Mouse (Mus musculus): ENCODE data around the gene Neu4. TPM values are rescaled to one million over a fixed set of nuclear protein-coding genes. Genes with fewer than 3 reads are reported as not detected.
"Not testable (repeated sequence)": the region's sequence is repeated elsewhere in the genome, so short reads cannot be mapped to it uniquely, and the experiment has no call there.

Neu4 gene
- polyA plus RNA-seq (2012; rRNA removed) = 9.0 and 9.6 TPM in 2 replicates

DNA sequence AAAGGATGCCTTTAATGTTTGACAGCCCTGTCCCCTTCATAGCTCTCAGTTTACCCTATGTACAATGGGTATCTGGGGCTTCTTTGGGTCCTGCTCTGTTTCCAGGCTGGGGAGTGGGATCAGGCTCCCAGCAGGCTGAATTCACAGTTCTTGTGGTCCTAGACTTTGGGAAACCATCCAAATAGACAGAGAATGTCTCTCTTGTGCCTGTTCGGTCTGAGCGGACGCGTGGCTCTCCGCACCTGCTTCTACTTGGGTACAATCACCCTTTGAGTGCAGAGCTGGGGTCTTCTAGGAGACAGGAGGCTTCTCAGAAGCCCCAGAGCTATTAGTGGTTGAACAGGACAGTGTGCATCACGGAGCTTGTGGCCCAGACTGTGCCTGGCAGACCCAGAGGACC lies at the start of gene Neu4:
TSS of gene Neu4 (plus strand) at position 301 of the 400 bp plus-strand sequence.
- no peaks in the 10 kb centered on the region for H3K4me1 ChIP-seq (ENCODE audit: control insufficient read depth, insufficient read depth, low read length)
- peak within 1 kb of the TSS; percentile 19 for H3K4me3 ChIP-seq (ENCODE audit: insufficient read depth, low read length)
- H3K27ac ChIP-seq (ENCODE audit: insufficient read depth, low read length) = no peak within 1 kb of the TSS
- TF ChIP-seq POLR2A (IDR thresholded peaks at IDR 0.05; ENCODE audit: extremely low read depth, insufficient read depth, low read length) = no peak
- TF ChIP-seq CTCF (IDR thresholded peaks at IDR 0.05; ENCODE audit: extremely low read depth, insufficient read depth, low read length) = no peak

DNA sequence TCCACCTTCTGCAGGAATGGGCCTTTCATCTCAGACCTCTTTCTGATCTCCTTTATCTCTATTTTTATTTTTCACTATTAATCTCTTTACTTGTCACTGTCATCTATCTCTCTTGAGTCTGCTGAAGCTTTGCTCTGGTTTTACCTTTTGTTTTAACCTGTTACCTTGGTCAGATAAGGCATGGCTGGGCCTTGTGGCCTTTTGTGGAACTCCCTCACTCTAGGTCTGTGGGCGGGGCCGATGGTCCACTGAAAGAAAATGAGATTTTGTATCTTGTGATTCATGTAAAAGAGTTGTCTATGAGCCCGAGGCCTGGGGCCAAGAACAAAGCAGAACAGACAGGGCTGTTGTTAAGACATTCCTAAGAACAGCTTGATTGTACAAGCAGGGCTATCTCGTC lies 49.5 kb upstream of the Neu4 start:
- H3K4me1 ChIP-seq (ENCODE audit: control insufficient read depth, insufficient read depth, low read length); H3K4me3 ChIP-seq (ENCODE audit: insufficient read depth, low read length); H3K27ac ChIP-seq (ENCODE audit: insufficient read depth, low read length): not testable (repeated sequence)

DNA sequence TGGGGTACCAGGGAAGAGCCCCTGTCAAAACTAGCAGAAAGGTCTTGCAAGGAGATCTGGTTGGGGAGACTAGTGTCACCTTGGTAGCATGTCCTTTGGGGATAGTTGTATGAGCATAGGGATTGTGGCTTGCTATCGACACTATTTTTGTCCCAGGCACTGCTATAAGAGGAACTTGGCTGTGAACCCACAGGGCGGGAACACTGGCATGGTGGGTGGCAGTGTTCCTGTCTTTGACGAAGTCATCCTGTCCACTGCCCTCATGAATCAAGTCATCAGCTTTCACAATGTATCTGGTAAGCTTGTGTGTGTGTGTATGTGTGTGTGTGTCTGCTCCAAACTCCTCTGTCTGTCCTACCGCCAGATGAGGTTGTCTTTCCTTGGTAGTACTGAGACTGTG lies 44.5 kb upstream of the Neu4 start:
- not testable (repeated sequence) for H3K27ac ChIP-seq (ENCODE audit: insufficient read depth, low read length); H3K4me3 ChIP-seq (ENCODE audit: insufficient read depth, low read length); H3K4me1 ChIP-seq (ENCODE audit: control insufficient read depth, insufficient read depth, low read length)

DNA sequence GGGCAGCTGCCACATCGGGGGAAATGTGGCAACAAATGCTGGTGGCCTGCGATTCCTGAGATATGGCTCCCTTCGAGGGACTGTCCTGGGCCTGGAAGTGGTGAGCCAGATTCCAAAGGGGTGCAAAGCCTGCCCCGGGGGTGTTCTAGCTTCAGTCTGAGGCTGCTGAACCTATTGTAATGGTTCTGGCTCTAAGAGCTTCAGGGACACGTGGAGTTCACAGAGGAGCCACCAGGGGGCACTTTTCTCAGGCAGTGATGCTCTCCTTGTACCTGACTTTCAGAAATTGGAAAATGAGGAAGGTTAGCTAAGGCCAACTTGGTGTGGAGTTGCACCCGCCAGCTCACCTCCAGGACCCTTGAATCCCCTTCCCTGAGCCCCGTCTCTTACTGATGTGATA lies 42.0 kb upstream of the Neu4 start:
- H3K4me3 ChIP-seq (ENCODE audit: insufficient read depth, low read length); H3K4me1 ChIP-seq (ENCODE audit: control insufficient read depth, insufficient read depth, low read length); H3K27ac ChIP-seq (ENCODE audit: insufficient read depth, low read length): not testable (repeated sequence)

DNA sequence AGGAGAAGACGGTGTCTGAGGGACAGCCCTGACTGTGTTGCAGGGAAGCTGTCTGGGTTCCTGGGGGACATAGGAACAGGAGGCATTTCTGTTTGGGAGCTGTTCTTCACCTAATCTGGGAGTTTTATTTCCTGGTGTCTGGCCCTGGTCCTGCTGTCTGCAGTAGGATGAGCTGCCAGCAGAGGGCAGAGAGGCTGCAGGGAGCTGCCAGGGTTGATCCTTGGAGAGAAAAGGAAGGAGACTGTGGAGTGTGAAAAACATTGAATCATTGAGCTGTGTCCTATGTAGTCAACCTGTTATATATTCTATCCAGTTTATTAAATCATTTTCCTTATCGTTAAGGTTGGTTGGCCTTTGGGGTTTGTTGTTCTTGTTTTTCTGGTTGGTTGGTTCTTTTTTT lies 39.3 kb upstream of the Neu4 start:
- H3K27ac ChIP-seq (ENCODE audit: insufficient read depth, low read length); H3K4me1 ChIP-seq (ENCODE audit: control insufficient read depth, insufficient read depth, low read length); H3K4me3 ChIP-seq (ENCODE audit: insufficient read depth, low read length): not testable (repeated sequence)

DNA sequence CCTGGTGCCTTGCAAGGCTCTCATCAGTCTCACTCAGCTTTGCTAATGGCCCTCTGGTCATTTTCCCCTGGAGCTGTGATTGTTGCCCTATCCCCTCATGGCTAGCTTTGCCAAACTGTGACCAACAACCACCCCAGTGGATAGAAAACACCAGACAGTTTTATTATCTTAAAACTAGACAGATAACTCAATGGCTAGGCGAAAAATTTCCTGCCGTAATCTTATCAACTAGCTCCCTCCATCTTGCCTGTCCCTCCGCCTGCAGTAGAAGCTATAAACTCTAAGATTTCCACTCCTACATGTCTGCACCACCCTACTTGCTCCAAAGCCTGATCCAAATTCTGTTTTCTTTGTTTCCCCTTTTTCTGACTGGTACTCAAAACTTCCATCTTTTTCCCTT lies 34.1 kb upstream of the Neu4 start:
- H3K4me3 ChIP-seq (ENCODE audit: insufficient read depth, low read length) = no peak overlapping the region
- TF ChIP-seq CTCF (IDR thresholded peaks at IDR 0.05; ENCODE audit: extremely low read depth, insufficient read depth, low read length) (no peak), POLR2A (IDR thresholded peaks at IDR 0.05; ENCODE audit: extremely low read depth, insufficient read depth, low read length) (no peak)
- no peak overlapping the region for H3K27ac ChIP-seq (ENCODE audit: insufficient read depth, low read length)
- no peaks in the 10 kb centered on the region for H3K4me1 ChIP-seq (ENCODE audit: control insufficient read depth, insufficient read depth, low read length)

DNA sequence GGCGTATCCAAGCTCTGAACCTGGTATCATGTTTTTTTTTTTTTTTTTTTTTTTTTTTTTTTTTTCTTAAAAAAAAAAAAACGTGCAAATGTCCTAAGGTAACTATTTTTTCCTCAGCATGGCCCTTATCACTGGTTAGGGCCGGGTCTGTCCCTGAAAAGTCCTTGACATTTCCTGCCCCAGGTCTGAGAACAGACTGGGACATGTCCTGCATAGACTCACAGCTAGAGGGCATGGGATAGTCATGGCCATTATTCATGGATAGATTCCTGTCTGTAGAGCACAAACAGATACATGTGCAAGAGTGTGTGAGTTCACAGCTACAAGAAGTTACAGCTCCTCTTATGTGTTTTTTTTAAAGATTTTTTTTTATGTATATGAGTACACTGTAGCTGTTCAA lies 31.5 kb upstream of the Neu4 start:
- Histone ChIP-seq H3K27ac (ENCODE audit: insufficient read depth, low read length) (no peak overlapping the region), H3K4me3 (ENCODE audit: insufficient read depth, low read length) (no peak overlapping the region), H3K4me1 (ENCODE audit: control insufficient read depth, insufficient read depth, low read length) (no peaks in the 10 kb centered on the region)
- TF ChIP-seq POLR2A (IDR thresholded peaks at IDR 0.05; ENCODE audit: extremely low read depth, insufficient read depth, low read length) (no peak), CTCF (IDR thresholded peaks at IDR 0.05; ENCODE audit: extremely low read depth, insufficient read depth, low read length) (no peak)

DNA sequence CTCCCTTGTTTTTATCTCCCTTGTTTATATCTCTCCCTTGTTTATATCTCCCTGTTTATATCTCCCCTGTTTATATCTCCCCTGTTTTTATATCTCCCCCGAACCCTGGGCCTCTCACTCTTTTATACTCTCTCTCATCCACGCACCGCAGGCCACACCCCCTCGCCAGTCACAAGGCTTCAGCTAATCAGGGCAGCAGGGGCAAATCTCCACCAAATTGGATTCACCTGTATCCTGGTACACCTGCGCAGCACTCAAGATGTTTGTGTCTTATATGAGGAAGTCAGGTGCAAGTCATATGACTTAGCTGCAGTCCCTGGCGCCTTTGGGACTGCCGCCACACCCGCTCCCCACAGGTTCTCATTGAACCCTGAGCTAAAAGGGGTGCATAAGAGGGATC lies 30.0 kb upstream of the Neu4 start, which contains the start of gene Gal3st2c:
TSS of gene Gal3st2c (plus strand) at position 301 of the 400 bp plus-strand sequence.
- H3K4me1 ChIP-seq (ENCODE audit: control insufficient read depth, insufficient read depth, low read length); H3K4me3 ChIP-seq (ENCODE audit: insufficient read depth, low read length); H3K27ac ChIP-seq (ENCODE audit: insufficient read depth, low read length): not testable (repeated sequence)

DNA sequence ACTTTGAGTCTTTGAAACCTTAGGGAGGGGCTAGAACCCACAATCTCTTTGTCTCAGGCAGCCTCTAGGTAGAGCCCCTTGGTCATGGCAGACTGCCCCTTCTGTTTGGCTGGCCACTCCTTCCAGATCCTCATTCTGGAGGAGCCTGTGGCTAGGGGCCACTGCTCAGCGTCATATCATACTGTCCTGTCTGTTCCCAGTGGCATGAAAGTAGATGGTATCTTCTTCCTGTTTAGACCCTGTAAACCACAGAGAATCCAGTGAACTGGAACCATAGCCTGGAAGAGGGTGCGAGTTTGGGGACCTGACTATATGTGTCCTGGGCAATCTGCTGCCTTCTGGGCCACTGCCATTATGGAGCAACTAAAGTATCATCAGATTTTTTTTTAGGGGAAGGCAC lies 29.2 kb upstream of the Neu4 start:
- not testable (repeated sequence) for H3K4me3 ChIP-seq (ENCODE audit: insufficient read depth, low read length); H3K27ac ChIP-seq (ENCODE audit: insufficient read depth, low read length); H3K4me1 ChIP-seq (ENCODE audit: control insufficient read depth, insufficient read depth, low read length)

DNA sequence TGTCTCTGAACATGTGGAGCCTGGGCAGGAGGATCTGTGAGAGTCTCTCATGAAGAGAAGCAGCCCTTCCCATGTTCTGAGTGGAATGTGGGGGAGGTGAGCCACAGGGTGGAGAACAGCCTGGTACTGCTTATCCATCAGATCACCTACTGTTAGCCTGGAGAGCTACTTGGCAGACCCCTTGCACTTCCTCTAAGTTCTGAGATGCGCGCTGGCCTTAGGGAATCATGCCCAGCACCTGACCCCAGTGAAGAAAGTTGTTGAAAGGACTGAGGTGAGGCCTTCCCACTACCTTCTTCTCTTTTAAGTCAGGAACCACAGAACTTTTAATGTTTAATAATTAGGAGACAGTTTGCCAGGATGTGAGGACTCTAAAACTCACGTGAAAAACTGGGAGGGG lies 28.8 kb upstream of the Neu4 start:
- not testable (repeated sequence) for H3K4me3 ChIP-seq (ENCODE audit: insufficient read depth, low read length); H3K4me1 ChIP-seq (ENCODE audit: control insufficient read depth, insufficient read depth, low read length); H3K27ac ChIP-seq (ENCODE audit: insufficient read depth, low read length)

DNA sequence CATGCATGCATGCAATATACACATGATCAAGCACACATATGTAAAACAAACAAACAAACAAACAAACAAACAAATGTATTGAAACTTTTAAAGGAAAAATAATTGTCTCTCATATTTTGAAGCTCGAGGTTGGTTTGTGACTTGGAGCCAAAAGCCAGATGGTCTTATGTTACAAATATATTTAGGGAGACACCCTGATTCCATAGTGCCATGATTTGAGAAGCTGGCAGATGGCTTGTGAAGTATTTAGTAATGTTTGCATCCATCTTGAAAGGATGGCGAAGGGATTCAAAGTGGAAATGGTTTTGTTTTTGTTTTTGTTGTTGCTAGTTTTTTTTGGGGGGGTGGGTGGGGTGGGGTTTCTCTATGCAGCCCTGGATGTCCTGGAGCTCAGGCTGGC lies 19.2 kb upstream of the Neu4 start:
- TF ChIP-seq POLR2A (IDR thresholded peaks at IDR 0.05; ENCODE audit: extremely low read depth, insufficient read depth, low read length) (no peak), CTCF (IDR thresholded peaks at IDR 0.05; ENCODE audit: extremely low read depth, insufficient read depth, low read length) (no peak)
- Histone ChIP-seq H3K4me3 (ENCODE audit: insufficient read depth, low read length) (no peak overlapping the region), H3K4me1 (ENCODE audit: control insufficient read depth, insufficient read depth, low read length) (no peaks in the 10 kb centered on the region), H3K27ac (ENCODE audit: insufficient read depth, low read length) (no peak overlapping the region)

DNA sequence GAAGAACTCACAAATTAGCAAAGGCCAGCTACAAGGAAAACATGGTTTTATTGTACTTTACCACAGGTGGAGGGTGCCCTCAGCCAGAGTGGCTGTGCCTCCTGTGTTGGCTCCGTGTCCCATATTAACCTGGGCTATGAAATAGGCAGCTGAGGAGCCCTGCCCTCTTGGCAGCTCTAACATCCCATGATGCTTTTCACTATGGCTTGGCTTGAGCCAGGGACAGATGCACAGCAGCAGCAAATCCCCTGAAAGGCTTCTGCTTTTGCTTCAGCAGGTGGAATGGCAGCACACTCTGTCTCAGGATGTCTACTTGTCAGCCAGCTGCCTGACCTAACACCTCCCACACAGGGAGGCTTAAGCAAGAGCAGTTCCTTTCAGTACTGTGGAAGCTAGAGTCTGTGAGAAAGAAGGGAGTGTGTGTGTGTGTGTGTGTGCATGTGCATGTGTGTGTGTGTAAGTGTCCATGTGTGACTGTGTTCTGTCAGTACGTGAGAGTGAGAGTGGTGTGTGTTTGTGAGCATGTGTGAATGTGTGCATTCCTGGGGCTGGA lies 14.2 kb upstream of the Neu4 start:
- not testable (repeated sequence) for H3K4me1 ChIP-seq (ENCODE audit: control insufficient read depth, insufficient read depth, low read length); H3K27ac ChIP-seq (ENCODE audit: insufficient read depth, low read length)

DNA sequence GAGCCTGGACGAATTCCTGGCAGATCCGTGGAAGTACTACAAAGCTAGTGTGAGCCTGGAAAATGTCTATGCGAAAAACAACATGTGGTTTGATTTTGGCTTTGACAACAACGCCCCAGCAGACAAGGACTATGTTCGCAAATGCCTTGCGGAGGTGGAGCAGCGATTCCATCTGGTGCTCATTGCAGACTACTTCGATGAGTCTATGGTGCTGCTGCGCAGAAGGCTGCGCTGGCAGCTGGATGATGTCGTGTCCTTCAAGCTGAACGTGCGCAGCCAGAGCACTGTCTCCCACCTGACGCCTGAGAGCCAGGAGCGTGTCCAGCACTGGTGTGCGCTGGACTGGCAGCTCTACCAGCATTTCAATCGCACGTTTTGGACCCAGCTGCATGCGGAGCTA lies 11.4 kb upstream of the Neu4 start:
- H3K27ac ChIP-seq (ENCODE audit: insufficient read depth, low read length); H3K4me1 ChIP-seq (ENCODE audit: control insufficient read depth, insufficient read depth, low read length); H3K4me3 ChIP-seq (ENCODE audit: insufficient read depth, low read length): not testable (repeated sequence)

More for the DNA sequence above, 14.2 kb upstream of the Neu4 start:
- H3K4me3 ChIP-seq (ENCODE audit: insufficient read depth, low read length) = not testable (repeated sequence)
